Mouse (Mus musculus) megakaryocyte, embryonic 14.5 days (primary cell): ENCODE data around the gene Tnrc6a. TPM values are rescaled to one million over a fixed set of nuclear protein-coding genes. Genes with fewer than 3 reads are reported as not detected.
A peak's percentile ranks its signal among the peaks of the same experiment; 100 is the strongest.

ENCODE experiments used
- H3K27me3 ChIP-seq: replicated peaks from 2 replicates; pipeline ENCODE3; 2012; ENCODE audit warnings: inconsistent platforms
- H3K36me3 ChIP-seq: replicated peaks from 2 replicates; pipeline ENCODE3; 2012; ENCODE audit warnings: low read length, inconsistent platforms, mixed read lengths
- H3K4me1 ChIP-seq: 2 replicates; pipeline ENCODE4 v1.6.1; 2012; ENCODE audit warnings: inconsistent platforms
- H3K4me3 ChIP-seq: replicated peaks from 2 replicates; pipeline ENCODE3; 2012; ENCODE audit warnings: moderate library complexity, mild to moderate bottlenecking, inconsistent platforms
- H3K9me3 ChIP-seq: 2 replicates; pipeline ENCODE4 v1.6.1; 2012; ENCODE audit warnings: inconsistent platforms
- FLI1 ChIP-seq: IDR thresholded peaks from 2 replicates; pipeline ENCODE4 v1.6.1; 2012; ENCODE audit warnings: low read length, inconsistent platforms, mixed read lengths
- GATA1 ChIP-seq: IDR thresholded peaks from 3 replicates; pipeline ENCODE4 v1.6.1; 2012; ENCODE audit warnings: mixed read lengths, low read length, inconsistent platforms, borderline replicate concordance
- polyA plus RNA-seq: library from polyadenylated mRNA; stranded (reverse); fragments of >175 nt; gene quantifications from 2 replicates; pipeline ENCODE4 v1.2.3, GENCODE M21; 2012; ENCODE audit warnings: low replicate concordance; ENCODE audit not compliant: insufficient read depth

Tnrc6a gene
- polyA plus RNA-seq, 1 experiment = 41.6 TPM

- TF ChIP-seq GATA1 (no peak), FLI1 (no peak)
- H3K4me3 ChIP-seq = no peak overlapping the region
- H3K36me3 ChIP-seq = peaks cover 100% of the 10 kb centered on the region
- H3K9me3 ChIP-seq = no peaks in the 10 kb centered on the region
- peaks cover 14% of the 10 kb centered on the region for H3K4me1 ChIP-seq
- H3K27me3 ChIP-seq = no peaks in the 10 kb centered on the region
These were observed 61.2 kb downstream of the Tnrc6a start for GRCm38 (mm10) chr7:123184891-123185290.

- H3K36me3 ChIP-seq = peaks cover 100% of the 10 kb centered on the region
- H3K9me3 ChIP-seq = no peaks in the 10 kb centered on the region
- H3K27me3 ChIP-seq = no peaks in the 10 kb centered on the region
- H3K4me1 ChIP-seq = peaks cover 15% of the 10 kb centered on the region
- TF ChIP-seq GATA1 = no peak
- TF ChIP-seq FLI1 = no peak
- H3K4me3 ChIP-seq = no peak overlapping the region
These were observed 62.8 kb downstream of the Tnrc6a start for GRCm38 (mm10) chr7:123186463-123186862.

GRCm38 (mm10) chr7:123187246-123187645 lies 63.6 kb downstream of the Tnrc6a start:
- H3K36me3 ChIP-seq = peaks cover 100% of the 10 kb centered on the region
- peak overlapping the region; percentile 21 for H3K4me3 ChIP-seq
- H3K27me3 ChIP-seq = no peaks in the 10 kb centered on the region
- peaks cover 16% of the 10 kb centered on the region for H3K4me1 ChIP-seq
- no peaks in the 10 kb centered on the region for H3K9me3 ChIP-seq
- TF ChIP-seq FLI1 = no peak
- TF ChIP-seq GATA1 = no peak

- Histone ChIP-seq H3K4me3 (no peak overlapping the region), H3K27me3 (no peaks in the 10 kb centered on the region), H3K9me3 (no peaks in the 10 kb centered on the region), H3K4me1 (peaks cover 16% of the 10 kb centered on the region), H3K36me3 (peaks cover 100% of the 10 kb centered on the region)
- TF ChIP-seq GATA1 (no peak), FLI1 (no peak)
These were observed 64.8 kb downstream of the Tnrc6a start for GRCm38 (mm10) chr7:123188462-123188861.

- Histone ChIP-seq H3K27me3 (no peaks in the 10 kb centered on the region), H3K4me3 (no peak overlapping the region), H3K36me3 (peaks cover 99% of the 10 kb centered on the region), H3K4me1 (peaks cover 16% of the 10 kb centered on the region), H3K9me3 (no peaks in the 10 kb centered on the region)
- TF ChIP-seq FLI1 = no peak
These were observed 66.1 kb downstream of the Tnrc6a start for GRCm38 (mm10) chr7:123189762-123190161.

- peaks cover 92% of the 10 kb centered on the region for H3K36me3 ChIP-seq
These were observed 68.0 kb downstream of the Tnrc6a start for GRCm38 (mm10) chr7:123191731-123192130.

GRCm38 (mm10) chr7:123193201-123193600 lies 69.5 kb downstream of the Tnrc6a start:
- H3K27me3 ChIP-seq = no peaks in the 10 kb centered on the region
- no peak for TF ChIP-seq FLI1
- no peak for TF ChIP-seq GATA1
- H3K36me3 ChIP-seq = peaks cover 77% of the 10 kb centered on the region
- peaks cover 15% of the 10 kb centered on the region for H3K4me1 ChIP-seq
- H3K9me3 ChIP-seq = no peaks in the 10 kb centered on the region
- no peak overlapping the region for H3K4me3 ChIP-seq

More at GRCm38 (mm10) chr7:123191731-123192130, 68.0 kb downstream of the Tnrc6a start:
- Histone ChIP-seq H3K9me3 (no peaks in the 10 kb centered on the region), H3K4me3 (no peak overlapping the region), H3K4me1 (peaks cover 23% of the 10 kb centered on the region), H3K27me3 (no peaks in the 10 kb centered on the region)
- TF ChIP-seq FLI1 = no peak

GRCm38 (mm10) chr7:123194696-123195095 lies 71.0 kb downstream of the Tnrc6a start:
- no peak for TF ChIP-seq GATA1
- no peak for TF ChIP-seq FLI1

GRCm38 (mm10) chr7:123196432-123196831 lies 72.7 kb downstream of the Tnrc6a start:
- H3K4me3 ChIP-seq = no peak overlapping the region
- TF ChIP-seq GATA1 = no peak
- TF ChIP-seq FLI1 = no peak
- peaks cover 9% of the 10 kb centered on the region; the same call in 1 of the 2 replicates for H3K4me1 ChIP-seq

More at GRCm38 (mm10) chr7:123194696-123195095, 71.0 kb downstream of the Tnrc6a start:
- peaks cover 9% of the 10 kb centered on the region; the same call in 1 of the 2 replicates for H3K4me1 ChIP-seq
- peak overlapping the region; percentile 18 for H3K4me3 ChIP-seq
- peaks cover 62% of the 10 kb centered on the region for H3K36me3 ChIP-seq
- H3K27me3 ChIP-seq = peaks cover 3% of the 10 kb centered on the region
- H3K9me3 ChIP-seq = no peaks in the 10 kb centered on the region

GRCm38 (mm10) chr7:123198695-123199094 lies 75.0 kb downstream of the Tnrc6a start:
- Histone ChIP-seq H3K27me3 (peaks cover 17% of the 10 kb centered on the region), H3K4me3 (no peak overlapping the region), H3K36me3 (peaks cover 23% of the 10 kb centered on the region), H3K9me3 (no peaks in the 10 kb centered on the region), H3K4me1 (peaks cover 7% of the 10 kb centered on the region; the same call in 1 of the 2 replicates)
- TF ChIP-seq GATA1 (no peak), FLI1 (no peak)

More at GRCm38 (mm10) chr7:123196432-123196831, 72.7 kb downstream of the Tnrc6a start:
- H3K9me3 ChIP-seq = no peaks in the 10 kb centered on the region
- H3K27me3 ChIP-seq = peaks cover 8% of the 10 kb centered on the region
- peaks cover 45% of the 10 kb centered on the region for H3K36me3 ChIP-seq

- Histone ChIP-seq H3K4me1 (peaks cover 7% of the 10 kb centered on the region; the same call in 1 of the 2 replicates), H3K27me3 (peaks cover 17% of the 10 kb centered on the region), H3K9me3 (no peaks in the 10 kb centered on the region), H3K4me3 (no peak overlapping the region), H3K36me3 (peaks cover 18% of the 10 kb centered on the region)
- TF ChIP-seq FLI1 (no peak), GATA1 (no peak)
These were observed 75.5 kb downstream of the Tnrc6a start for GRCm38 (mm10) chr7:123199151-123199550.
